Mouse (Mus musculus) megakaryocyte-erythroid progenitor cell, adult 5-6 weeks (primary cell): ENCODE results near the gene Polr2f. TPM values are rescaled to one million over a fixed set of nuclear protein-coding genes. Genes with fewer than 3 reads are reported as not detected.

Experiments
- ATAC-seq: replicated peaks from 2 replicates; pipeline ENCODE4 v1.8.0; 2016; ENCODE audit warnings: mild to moderate bottlenecking, inconsistent platforms; ENCODE audit not compliant: severe bottlenecking, poor library complexity, low FRiP score, low TSS enrichment
- total RNA-seq, 2 experiments: library from RNA; stranded (forward) in 1 of 2; stranded (reverse) in 1 of 2; fragments of 200-1000, 215-1000 nt in 1 of 2; fragments of >200 nt in 1 of 2; fragmentation: Nextera tagmentation in 1 of 2; gene quantifications; 2 replicates each; pipeline ENCODE4 v1.2.3; 2014 to 2017

The Polr2f gene
- total RNA-seq, 2 experiments from 2014 or later: 109 to 201 TPM

DNA sequence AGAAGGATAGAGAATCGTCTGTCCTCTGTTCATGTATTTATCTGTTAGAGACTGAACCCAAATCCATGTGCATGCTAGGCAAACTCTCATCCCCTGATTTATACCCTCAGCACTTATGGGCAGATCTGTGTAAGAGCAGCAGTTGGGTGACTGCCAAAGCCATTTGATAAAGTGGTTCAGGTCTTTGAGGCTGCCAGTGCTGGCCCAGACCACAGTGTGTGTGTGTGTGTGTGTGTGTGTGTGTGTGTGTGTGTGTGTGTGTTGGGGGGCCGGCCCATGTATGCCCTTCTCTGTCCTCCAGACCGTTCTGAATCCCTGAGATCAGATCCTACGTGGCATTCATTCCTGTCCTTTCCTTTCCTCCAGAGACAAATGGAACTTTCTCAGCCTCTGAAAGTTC, 29.0 kb upstream of the Polr2f start:
- ATAC-seq: no peak

DNA sequence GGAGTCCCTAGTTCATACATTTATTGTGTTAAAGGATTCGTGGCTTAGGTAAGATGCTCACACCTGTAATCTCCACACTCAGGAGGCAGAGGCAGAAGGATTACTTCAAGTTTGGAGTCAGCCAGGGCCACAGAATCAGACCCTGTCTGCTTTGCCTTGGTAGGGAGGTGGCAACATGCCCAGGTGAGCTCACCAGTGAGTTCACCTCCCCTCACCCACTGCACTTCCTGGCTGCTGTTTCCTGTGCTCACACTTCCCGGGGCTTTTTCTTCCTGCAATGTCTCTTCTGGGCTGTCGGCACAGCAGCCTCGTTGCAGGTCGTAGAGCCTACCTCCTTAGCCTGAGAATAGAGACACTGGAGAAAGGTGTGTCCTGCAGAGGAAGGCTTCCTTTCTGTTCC, 25.5 kb upstream of the Polr2f start:
- no peak for ATAC-seq

DNA sequence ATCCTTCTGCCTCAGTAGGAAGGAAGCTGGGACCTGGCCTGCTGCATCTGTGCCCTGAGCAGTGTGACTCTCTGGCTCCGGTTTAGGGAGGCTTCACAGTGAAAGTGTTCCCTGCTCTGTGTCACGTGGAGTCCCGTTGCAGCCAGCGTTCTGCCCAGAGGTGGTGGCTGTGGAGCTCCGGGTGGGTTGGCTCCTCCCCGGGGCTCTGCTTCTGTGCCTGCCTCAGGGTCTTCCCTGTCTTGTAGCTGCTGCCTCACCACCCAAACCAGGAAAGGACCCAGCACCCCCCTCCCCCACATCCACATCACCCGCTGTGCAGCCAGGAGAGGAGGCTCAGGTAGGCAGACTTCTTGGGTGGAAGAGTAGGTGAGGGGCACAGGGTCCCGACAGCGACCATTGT, 21.3 kb upstream of the Polr2f start:
- ATAC-seq: no peak

DNA sequence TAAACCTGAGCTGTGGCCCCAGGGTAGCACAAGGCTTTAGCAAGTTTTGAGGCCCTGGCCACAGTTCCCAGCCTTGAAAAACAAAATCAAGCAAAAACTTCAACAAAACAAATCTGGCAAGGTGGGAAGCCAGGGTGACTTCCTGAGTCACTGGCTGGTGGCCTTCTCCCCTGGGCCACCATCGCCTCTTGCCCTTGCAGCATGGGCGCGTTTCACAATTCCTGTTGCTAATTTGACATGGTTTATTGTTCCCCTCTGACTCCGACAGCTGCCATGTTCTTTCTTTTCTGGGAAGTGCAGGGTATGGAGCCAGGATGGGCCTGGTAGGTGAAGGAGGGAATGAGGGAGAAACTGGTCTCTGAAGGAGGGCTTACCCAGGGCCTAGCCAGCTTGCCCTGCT, 18.7 kb upstream of the Polr2f start:
- ATAC-seq: no peak

DNA sequence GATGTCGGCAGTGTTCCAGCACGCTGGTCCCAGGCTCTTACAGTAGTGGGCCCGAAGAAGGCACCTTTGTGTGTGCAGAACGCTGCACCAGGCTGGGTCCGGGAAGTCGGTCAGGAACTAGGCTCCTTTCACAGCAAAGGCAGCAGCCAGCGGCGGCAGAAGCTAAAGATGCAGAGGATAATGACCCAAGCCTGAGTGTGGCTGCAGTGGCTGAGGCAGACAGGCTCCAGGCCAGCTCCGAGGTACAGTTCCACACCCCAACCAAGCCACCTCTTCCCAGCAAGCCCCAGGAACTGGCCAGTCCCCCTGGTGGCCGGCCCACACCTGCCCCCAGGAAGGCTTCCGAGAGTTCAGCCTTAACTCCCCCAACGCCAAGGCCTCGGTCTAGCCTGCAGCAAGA, 18.3 kb upstream of the Polr2f start:
- ATAC-seq: no peak

DNA sequence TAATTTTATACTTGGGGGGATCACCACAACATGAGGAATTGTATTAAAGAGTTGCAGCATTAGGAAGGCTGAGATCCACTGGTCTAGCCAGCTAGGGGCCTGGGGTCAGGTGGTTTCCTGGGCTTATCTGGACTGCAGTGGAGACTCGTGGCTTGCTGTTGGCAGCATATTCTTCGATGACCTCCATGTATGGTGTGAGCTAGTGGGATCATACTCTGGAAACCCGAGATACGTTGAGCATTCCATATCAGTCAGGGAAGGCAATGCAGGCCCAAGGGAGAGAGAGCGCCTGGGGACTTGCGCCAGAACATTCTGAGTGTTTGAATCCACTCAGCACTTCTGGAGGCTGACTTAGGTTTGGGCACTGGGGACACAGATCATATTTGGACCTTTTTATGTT, 17.1 kb upstream of the Polr2f start:
- ATAC-seq: no peak

DNA sequence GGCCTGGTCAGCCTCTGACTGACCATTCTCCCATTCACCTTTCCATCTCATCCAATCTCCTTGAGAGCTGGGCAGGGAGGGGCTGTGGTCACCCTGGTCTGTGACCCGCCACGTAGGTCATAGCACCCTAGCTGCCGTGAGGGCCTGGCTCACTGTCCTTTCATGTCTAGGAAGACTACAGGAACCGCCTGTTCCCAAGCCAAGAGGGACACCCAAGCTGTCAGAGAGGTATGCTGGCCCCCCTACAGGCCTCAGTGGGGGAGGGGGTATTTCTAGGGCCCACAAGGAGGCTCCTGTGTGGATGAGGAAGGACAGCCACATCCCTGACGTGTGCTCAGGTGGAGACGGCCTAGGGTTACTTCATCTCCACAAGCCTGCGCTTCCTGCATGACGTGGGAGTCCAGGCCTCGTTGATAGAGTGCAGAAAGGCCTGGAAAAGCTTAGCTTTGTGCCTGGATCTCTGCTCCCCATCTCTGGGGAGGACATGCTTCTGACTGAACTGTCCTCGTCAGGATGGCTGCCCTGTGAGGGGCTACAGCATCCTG, 16.4 kb upstream of the Polr2f start:
- no peak for ATAC-seq

DNA sequence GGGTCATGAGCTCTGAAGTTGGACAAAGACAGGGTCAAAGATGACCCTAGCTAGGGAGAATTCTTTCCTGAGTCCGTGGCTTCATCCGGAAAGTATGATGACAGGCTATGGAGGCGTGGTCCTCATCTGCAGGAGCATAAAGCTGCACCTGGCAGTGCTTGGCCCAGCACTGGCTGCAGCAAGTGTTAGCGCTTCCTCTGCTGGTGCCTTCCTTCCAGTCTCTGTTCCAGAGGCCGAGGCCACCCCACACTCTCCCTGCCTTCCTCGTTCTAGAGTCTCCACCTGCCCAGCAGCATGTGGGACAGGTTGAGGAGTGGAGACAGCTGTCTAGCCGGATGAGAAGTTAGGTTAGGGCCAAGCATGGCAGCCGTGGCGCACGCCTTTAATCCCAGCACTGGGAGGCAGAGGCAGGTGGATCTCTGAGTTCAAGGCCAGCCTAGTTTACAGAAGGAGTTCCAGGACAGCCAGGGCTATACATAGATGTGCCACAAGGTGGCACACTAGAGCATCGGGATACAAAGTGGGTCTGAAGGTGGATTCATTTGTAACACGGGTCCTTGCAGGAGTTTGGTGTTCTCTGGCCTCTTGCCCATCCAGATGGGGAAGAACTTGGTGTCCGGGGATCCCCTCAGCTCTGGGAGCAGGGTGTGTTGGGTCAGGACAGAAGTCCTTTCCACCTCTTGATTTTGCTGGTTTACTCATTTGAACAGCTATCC, 14.4 kb upstream of the Polr2f start:
- ATAC-seq: no peak; the same call in 1 of the 2 replicates

DNA sequence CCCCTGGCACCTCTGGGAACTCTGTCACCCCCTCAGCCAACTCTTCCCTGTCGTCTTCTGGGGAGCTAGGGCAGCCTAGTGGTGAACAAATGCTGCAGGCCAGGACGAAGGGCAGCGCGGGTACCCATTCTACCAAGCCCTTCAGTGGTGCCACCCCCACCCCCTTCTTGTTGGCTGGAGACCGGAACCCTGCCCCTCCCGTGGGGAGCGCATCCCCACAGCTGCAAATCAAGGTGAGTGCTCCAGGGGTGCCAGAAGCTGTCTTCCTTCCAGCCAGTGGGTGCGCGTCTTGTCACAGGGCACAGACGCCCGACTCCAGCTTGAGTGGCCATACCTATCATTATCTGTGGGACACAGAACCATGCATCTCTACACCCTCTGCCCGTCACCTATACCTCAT, 13.7 kb upstream of the Polr2f start:
- ATAC-seq: no peak

DNA sequence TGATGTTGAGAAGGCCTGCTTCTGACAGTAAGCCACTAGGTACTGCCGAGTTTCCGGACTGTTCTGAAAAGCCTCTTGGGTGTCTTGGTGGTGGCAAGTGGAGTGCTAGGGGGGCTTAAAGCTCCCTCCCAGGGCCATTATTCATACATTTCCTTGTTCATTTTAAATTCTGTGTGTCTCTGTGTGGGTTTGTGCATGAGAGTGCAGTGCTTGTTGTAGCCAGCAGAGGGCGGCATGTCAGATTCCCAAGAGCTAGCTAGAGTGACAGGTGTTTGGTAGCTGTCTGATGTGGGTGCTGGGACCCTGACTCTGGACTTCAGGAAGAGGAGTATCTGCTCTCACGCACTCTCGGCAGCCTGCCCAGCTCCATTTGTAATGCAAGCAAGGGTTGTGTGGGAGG, 12.6 kb upstream of the Polr2f start:
- ATAC-seq: no peak

DNA sequence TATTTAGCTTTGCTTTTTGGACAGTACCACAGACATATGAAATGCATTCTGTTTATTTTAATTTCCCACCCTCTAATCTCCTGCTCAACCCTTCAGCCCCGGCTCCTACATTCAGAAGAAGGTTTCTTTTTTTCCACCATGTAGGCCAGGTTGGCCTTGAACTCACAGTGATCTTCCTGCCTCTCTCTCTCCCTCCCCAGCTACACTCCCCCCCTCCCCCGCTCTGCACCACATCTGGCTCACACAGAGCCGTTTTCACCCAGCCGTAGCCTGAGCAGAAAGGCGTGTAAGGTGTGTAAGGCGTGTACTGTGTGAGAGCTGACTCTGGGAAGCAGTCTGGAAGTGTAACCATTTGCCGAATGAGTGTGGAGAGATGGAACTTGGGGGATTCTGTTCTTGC, 11.5 kb upstream of the Polr2f start:
- ATAC-seq: no peak

DNA sequence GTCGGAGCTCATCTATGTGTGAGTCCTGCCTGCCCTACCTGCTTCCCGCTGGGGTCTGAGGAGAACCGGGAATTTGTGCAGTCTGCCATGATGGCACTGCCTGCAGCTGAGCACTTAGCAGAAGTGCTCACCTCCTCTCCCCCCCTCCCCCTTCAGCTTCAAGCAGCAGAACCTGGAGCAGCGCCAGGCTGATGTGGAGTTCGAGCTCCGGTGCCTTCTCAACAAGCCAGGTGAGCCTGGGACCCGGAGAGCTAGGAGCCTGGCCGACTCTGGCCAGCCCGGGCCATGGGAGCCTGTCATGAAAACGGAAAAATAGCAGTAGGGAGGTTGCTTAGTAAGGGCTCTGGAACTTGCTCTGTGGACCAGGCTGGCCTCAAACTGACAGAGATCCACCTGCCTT, 10.0 kb upstream of the Polr2f start:
- ATAC-seq: no peak

DNA sequence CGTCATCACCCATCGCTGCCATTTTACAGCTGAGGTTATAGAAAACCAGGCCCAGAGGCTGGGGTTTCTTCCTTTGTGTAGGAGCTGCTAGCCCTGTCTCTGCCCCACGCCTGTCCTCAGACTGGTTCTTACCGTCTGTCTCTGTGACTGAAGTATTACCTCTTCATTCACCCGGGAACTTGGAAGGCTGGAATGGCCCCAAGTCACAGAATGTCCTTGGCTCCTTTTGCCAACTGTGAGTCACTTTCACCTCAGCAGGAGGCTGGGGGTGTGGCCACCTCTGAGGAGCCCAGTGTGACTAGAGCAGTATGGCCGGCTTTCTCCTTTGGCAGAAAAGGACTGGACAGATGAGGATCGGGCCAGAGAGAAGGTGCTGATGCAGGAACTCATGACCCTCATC, 9.4 kb upstream of the Polr2f start:
- ATAC-seq: no peak

DNA sequence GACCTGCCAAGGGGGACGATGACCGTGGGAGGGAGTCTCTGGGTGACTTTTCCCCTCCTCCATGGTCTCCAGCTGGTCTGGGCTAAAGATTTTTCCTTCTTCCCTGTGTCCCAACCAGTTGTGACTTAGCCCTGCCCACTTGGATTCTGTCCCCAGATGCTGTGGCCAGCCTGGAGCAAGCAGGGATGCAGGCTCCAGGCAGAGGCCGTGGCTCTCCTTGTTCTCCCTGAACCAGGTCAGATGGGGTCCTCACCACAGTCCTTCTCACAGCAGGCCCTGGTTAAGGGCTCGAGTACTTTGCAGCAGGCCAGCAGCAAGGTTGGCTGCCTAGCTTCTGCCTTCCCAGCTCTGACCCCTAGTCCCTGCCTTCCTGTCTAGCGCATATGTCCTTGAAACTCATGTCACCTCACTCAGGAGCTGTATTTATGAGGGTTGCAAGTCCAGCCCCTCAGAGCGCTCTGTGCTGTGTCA, 7.6 kb upstream of the Polr2f start:
- ATAC-seq: no peak

DNA sequence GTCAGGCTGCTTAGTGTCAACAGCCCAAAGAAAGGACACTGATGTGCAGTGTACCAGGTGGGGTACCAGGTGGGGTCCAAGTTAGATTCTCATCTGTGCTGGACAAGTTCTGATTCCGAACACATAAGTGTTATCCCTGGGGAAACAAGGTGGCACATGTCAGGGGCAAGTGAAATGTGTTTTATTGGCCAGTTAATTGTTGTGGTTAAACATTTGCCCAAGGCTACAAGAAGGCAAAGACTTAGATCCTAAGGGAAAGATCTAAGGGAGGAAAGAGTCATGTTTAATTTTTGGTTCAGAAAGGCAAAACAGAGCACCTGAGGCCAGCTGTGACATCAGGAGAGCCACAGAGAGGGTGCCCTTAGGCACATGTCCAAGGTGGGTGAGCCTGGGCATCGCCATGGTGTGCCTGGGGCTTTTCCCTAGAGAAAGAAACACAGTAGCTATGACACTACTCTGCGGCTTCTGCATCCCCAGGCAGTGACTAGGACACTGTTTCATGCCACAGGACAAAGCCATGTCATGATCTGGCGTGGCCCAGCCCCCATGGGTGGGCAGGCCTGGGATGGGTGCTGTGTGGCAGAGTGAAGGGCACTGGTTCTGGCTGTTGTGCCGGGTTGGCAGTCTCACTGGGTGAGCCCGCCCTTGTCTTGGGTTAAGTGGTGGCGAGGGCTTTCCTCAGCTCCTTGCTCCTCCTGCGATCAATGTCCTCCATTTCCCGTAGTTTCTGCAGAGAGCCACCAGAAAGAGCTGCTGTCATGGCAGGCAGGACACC, 6.1 kb upstream of the Polr2f start:
- ATAC-seq: no peak

DNA sequence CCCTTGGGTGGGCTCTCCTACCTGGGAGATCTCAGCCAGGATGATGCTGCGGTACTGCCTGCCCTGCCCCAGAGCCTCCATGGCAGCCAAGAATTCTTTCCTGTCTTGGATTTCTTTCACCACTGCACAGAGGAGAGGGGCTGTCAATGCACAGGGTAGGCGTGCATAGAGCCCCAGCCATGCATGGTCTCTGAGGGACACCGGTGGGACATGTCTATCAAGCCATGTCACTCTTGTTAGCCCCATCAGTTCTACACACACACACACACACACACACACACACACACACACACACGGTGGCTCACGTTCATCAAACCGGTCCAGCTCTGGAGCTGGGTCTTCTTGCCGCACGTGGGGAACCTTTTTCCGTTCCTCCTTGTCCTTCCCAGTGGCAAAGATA, 5.5 kb upstream of the Polr2f start:
- no peak for ATAC-seq

DNA sequence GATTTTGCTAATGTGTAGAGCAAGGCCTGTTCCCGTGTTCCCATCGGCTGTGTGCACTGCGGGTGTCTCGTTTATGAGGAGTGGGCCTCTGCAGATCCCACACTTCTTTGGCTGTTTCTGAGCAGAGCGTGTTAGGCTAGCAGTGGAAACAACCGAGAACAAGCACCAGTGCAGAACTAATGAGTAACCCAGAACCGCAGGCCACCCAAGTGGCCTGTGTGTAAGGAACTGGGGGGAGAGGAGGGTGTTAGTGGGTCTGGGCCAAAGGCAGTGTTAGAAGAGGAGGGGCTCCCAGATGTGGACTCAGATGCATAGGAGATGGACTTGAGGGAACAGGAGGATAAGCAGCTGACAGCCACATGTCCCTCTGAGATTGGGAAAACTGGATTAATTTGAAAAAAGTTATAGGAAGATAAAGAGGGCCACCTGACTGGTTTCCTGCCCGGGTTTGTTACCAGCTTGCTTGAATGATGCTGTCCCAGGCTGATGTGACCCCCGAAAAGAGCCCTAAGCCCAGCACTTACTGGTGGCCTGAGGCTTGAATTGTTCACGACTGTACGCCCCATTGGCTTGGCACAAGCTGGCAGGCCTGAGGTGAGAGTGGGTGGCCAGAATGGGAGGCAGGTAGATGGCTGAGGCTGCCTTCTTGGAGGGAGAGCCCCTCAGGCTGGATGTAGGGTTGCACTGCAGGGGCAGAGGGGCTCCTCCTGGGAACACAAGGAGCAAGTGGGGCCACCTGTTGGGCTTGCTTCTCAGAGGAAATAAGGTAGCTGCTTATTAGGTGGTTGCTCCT, 4.8 kb upstream of the Polr2f start:
- ATAC-seq: no peak

DNA sequence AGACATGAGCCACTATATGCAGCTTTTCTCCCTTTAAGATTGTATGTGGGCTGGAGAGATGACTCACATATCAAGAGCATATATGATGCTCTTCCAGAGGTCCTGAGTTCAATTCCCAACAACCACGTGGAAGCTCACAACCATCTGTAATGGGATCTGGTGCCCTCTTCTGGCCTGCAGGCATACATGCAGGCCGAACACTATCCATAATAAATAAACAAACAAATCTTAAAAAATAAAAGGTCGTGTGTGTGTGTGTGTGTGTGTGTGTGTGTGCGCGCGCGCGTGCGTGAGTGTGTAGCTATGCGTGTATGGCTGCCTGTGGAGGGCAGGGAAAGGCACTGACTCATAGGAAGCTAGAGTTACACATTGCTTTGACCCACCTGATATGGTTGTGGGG, 1.2 kb upstream of the Polr2f start:
- ATAC-seq: no peak

DNA sequence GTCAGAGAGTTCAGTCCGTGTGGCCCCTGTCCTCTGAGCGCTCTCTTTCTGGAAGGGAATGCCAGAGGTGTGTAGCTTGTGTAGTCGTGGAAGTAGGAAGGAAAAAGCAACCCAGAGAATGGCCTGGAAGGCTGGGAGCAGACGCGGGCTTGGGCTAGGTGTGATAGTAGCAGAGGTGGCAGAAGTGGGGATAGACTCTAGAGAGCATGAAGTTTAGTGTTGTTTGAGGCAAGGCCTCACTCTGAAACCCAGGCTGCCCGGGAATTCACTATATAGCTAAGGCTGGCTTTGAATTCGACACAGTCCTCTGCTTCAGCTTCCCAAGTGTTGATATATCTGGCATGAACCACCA, 733 bp downstream of the Polr2f start:
- peak; percentile 25; the same call in 1 of the 2 replicates for ATAC-seq

DNA sequence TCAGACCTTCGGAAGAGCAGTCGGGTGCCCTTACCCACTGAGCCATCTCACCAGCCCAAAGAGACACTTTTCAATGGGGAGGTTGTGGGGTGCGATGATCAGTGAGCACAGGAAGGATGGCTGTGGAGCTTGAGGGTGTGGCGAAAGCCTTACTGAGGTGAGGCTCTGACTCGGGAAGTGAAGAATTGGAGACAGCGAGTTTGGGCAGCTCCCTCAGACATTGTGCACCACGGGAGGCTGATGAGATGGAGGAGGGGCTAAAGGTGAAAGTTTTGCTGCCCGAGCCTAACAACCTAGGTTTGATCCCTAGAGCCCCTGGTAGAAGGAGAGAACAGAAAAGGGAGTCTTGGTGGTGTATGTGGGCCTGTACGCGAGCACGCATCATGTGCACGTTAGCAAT, 2.5 kb downstream of the Polr2f start:
- no peak for ATAC-seq
